Comparison of ENCODE assay signal across 15 mouse cellular contexts in genomic region chr16:22996951-22997350, GRCm38 (mm10). TPM values are rescaled to one million over a fixed set of nuclear protein-coding genes. Genes with fewer than 3 reads are reported as not detected.
"Had no signal": no experiment of that assay in that cellular context is flagged by ENCODE, and none has a peak within 500 bp of the region (broad histone marks: within the 10 kb centered on the region; RNA-seq: fewer than 3 reads in every experiment).

No protein-coding gene starts in this region.

RNA-seq across cellular contexts. Expression of gene Kng2, which starts 32.3 kb away (rescaled TPM):
- total RNA-seq: megakaryocyte progenitor cell, adult 5-6 weeks; midbrain, postnatal 0 days; monocyte, adult 5-6 weeks; neutrophil, adult 5-6 weeks had no signal
- polyA plus RNA-seq: lung, embryonic 14.5 days; lung, embryonic 16.5 days; macrophage; midbrain, embryonic 11.5 days; midbrain, embryonic 13.5 days; midbrain, embryonic 15.5 days; midbrain, postnatal 0 days; spleen, adult 2 months; testis, adult 2 months had no signal

RNA-seq across cellular contexts. Expression of gene Hrg, which starts 46.1 kb away (rescaled TPM):
- total RNA-seq: megakaryocyte progenitor cell, adult 5-6 weeks; midbrain, postnatal 0 days; monocyte, adult 5-6 weeks; neutrophil, adult 5-6 weeks had no signal
- polyA plus RNA-seq: lung, embryonic 14.5 days; lung, embryonic 16.5 days; macrophage; midbrain, embryonic 11.5 days; midbrain, embryonic 13.5 days; midbrain, postnatal 0 days; neural tube, embryonic 12.5 days; spleen, adult 2 months; testis, adult 2 months; thymus, adult 2 months; urinary bladder, adult 2 months had no signal
